Mouse (Mus musculus): ENCODE data around the gene Zfp106. TPM values are rescaled to one million over a fixed set of nuclear protein-coding genes. Genes with fewer than 3 reads are reported as not detected.

The Zfp106 gene
- total and polyA plus RNA-seq, 3 experiments = 174 to 527 (median 443) TPM

DNA sequence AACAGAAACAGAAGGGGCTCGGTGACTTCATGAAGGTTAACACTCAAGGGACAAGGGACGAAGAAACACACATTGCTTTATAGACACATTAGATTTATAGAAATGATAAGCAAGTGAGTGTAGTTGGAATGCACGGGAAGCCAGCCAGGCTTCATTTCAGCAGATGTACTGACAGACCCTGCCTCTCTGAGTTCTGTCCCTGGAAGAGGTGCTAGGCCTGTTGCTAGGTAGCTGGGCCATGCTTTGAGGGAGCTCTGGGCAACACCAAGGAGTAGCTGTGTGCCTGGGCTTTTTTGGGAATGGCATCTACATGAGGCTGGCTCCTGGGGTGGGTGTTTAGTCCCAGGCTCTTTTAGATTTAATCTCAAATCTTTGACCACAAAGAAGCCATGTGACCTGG lies 67.1 kb downstream of the Zfp106 start:
- no peaks in the 10 kb centered on the region for H3K36me3 ChIP-seq (ENCODE audit: control insufficient read depth, insufficient read depth, low read length)
- intact Hi-C loops (cut with DNase I) = no loop called here
- H3K27ac ChIP-seq = no peak overlapping the region
- 57% methylated on average over 3 of the region's 3 CpGs for WGBS
- H3K4me1 ChIP-seq (ENCODE audit: control insufficient read depth, insufficient read depth, low read length) = no peaks in the 10 kb centered on the region
- H3K9ac ChIP-seq (ENCODE audit: low read depth, low read length) = no peak overlapping the region
- no peaks in the 10 kb centered on the region for H3K27me3 ChIP-seq (ENCODE audit: control insufficient read depth, insufficient read depth, low read length)
- H3K4me3 ChIP-seq = no peak overlapping the region
- H3K79me2 ChIP-seq (replicated peaks; ENCODE audit: control insufficient read depth, insufficient read depth, low read length) = no peaks in the 10 kb centered on the region
- DNase-seq = no peak
- TF ChIP-seq EP300 (IDR thresholded peaks at IDR 0.05; ENCODE audit: insufficient read depth, low read depth, low read length) = no peak
- no peak for TF ChIP-seq CTCF (IDR thresholded peaks at IDR 0.05)
- TF ChIP-seq POLR2A (IDR thresholded peaks at IDR 0.05; ENCODE audit: insufficient read depth, low read depth, low read length) = no peak

DNA sequence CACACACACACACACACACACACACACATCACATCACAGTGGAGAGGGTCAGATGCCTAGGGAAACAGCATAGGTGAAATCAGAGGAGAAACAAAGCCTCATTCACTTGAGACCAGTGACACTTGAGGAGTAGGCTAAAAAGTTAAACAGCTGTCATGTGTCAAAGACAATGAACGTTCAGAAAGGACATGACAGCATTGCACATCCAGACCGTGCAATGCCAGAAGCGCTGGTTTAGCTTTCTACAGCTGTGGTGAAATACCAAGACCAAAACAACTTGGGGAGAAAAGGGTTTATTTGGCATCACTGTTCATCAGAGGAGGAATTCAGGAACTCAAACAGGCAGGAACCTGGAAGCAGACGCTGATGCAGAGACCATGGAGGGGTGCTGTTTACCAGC lies 70.4 kb downstream of the Zfp106 start:
- H3K27ac ChIP-seq = no peak overlapping the region
- 41% methylated on average over 4 of the region's 4 CpGs for WGBS
- DNase-seq = no peak
- H3K4me3 ChIP-seq = no peak overlapping the region
- no peak for TF ChIP-seq CTCF (IDR thresholded peaks at IDR 0.05)
- no peak for TF ChIP-seq POLR2A (IDR thresholded peaks at IDR 0.05; ENCODE audit: insufficient read depth, low read depth, low read length)
- TF ChIP-seq EP300 (IDR thresholded peaks at IDR 0.05; ENCODE audit: insufficient read depth, low read depth, low read length) = no peak
- H3K79me2 ChIP-seq (replicated peaks; ENCODE audit: control insufficient read depth, insufficient read depth, low read length) = no peaks in the 10 kb centered on the region
- no peaks in the 10 kb centered on the region for H3K27me3 ChIP-seq (ENCODE audit: control insufficient read depth, insufficient read depth, low read length)
- H3K36me3 ChIP-seq (ENCODE audit: control insufficient read depth, insufficient read depth, low read length) = no peaks in the 10 kb centered on the region
- H3K9ac ChIP-seq (ENCODE audit: low read depth, low read length) = no peak overlapping the region
- intact Hi-C loops (cut with DNase I) = no loop called here
- H3K4me1 ChIP-seq (ENCODE audit: control insufficient read depth, insufficient read depth, low read length) = no peaks in the 10 kb centered on the region

DNA sequence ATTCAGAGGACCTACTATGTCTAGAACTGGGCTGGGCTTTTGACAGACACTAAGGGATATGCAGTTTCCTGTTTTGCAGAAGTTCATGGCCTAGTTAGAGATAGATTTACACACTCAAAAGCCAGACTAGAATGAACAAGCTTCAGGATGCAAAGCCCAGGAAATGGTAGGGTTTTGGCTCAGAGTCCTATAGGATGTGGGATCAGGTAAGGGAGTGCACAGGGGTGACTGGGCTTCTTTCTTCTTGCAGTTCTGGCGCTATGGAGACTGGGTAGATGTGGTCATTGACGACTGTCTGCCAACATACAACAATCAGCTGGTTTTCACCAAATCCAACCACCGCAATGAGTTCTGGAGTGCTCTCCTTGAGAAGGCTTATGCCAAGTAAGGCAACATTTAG lies 79.4 kb downstream of the Zfp106 start:
- H3K79me2 ChIP-seq (replicated peaks; ENCODE audit: control insufficient read depth, insufficient read depth, low read length) = no peaks in the 10 kb centered on the region
- H3K4me1 ChIP-seq (ENCODE audit: control insufficient read depth, insufficient read depth, low read length) = peaks cover 3% of the 10 kb centered on the region; the same call in 1 of the 2 replicates
- DNase-seq = no peak
- intact Hi-C loops (cut with DNase I) = loop anchor here (5.0 kb wide), 2 partner anchors 123 to 383 kb away; partner anchors contain the start of genes Haus2 and Lrrc57
- 78% methylated on average over 3 of the region's 3 CpGs for WGBS
- TF ChIP-seq EP300 (IDR thresholded peaks at IDR 0.05; ENCODE audit: insufficient read depth, low read depth, low read length) (no peak), CTCF (IDR thresholded peaks at IDR 0.05) (no peak), POLR2A (IDR thresholded peaks at IDR 0.05; ENCODE audit: insufficient read depth, low read depth, low read length) (no peak)
- no peak overlapping the region for H3K9ac ChIP-seq (ENCODE audit: low read depth, low read length)
- H3K27ac ChIP-seq = no peak overlapping the region
- no peaks in the 10 kb centered on the region for H3K36me3 ChIP-seq (ENCODE audit: control insufficient read depth, insufficient read depth, low read length)
- no peak overlapping the region for H3K4me3 ChIP-seq
- H3K27me3 ChIP-seq (ENCODE audit: control insufficient read depth, insufficient read depth, low read length) = no peaks in the 10 kb centered on the region

DNA sequence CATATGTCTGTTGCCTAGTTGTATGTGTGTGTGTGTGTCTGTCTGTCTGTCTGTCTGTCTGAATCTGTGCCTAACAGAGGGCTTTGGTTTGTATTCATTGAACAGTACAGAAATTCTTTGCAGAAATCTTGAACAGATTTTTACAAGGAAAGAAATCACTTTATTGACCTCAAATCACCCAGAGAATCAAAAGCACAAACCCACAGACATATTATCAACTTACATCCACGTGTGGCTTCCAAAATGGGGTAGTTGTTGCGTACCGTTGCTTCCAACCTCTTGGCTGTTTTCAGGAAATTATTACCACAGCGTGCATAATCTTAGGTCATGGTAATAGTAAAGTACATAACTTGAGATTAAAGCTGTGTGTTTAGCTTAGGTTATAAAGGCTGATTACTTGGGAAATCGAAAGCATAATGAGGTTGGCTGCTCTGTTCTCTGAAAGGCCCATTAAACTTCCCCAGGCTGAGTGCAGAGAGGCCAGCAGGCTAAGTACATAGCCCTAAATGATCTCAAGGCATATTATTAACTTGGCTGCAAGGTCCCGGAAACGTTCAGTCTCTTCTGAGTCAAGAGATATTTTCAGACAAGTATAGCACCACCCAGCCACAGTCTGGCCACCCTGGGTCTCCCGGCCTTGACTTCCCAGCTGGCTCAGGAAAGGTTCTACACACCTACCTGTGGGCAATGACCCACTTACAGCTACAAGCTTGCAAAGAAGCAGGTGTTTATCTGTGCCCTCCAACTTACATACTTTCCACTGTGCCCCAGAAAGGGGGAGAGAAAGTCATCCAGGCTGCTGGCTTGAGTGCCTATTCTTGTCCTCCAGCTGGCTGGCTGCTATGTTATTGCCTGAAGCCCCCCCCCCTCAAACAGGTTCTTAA lies 80.9 kb downstream of the Zfp106 start:
- H3K9ac ChIP-seq (ENCODE audit: low read depth, low read length) = no peak overlapping the region

DNA sequence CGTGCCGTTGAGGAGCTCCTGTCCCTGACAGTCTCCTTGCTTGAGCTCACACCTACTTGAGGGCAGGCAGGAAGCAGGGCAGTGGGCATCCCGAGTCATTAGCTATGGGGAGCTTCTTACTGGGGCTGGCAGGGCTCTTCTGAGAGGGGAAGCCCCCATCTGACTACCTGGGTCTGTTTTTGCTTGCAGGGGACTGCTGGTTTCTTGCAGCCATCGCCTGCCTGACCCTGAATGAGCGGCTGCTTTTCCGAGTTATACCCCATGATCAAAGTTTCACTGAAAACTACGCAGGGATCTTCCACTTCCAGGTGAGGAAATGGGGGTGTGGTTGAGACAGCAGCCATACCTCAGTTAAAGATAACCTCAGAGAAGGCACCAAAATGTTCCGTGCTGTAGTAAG lies 81.7 kb downstream of the Zfp106 start:
- intact Hi-C loops (cut with DNase I) = loop anchor here (5.0 kb wide), 2 partner anchors 125 to 385 kb away; partner anchors contain the start of genes Haus2 and Lrrc57
- H3K27me3 ChIP-seq (ENCODE audit: control insufficient read depth, insufficient read depth, low read length) = no peaks in the 10 kb centered on the region
- H3K4me1 ChIP-seq (ENCODE audit: control insufficient read depth, insufficient read depth, low read length) = peaks cover 3% of the 10 kb centered on the region; the same call in 1 of the 2 replicates
- DNase-seq = no peak
- no peak for TF ChIP-seq EP300 (IDR thresholded peaks at IDR 0.05; ENCODE audit: insufficient read depth, low read depth, low read length)
- TF ChIP-seq CTCF (IDR thresholded peaks at IDR 0.05) = no peak
- no peak for TF ChIP-seq POLR2A (IDR thresholded peaks at IDR 0.05; ENCODE audit: insufficient read depth, low read depth, low read length)
- H3K4me3 ChIP-seq = no peak overlapping the region
- H3K27ac ChIP-seq = no peak overlapping the region
- H3K36me3 ChIP-seq (ENCODE audit: control insufficient read depth, insufficient read depth, low read length) = no peaks in the 10 kb centered on the region
- WGBS = 62% methylated on average over 8 of the region's 8 CpGs
- H3K9ac ChIP-seq (ENCODE audit: low read depth, low read length) = no peak overlapping the region
- no peaks in the 10 kb centered on the region for H3K79me2 ChIP-seq (replicated peaks; ENCODE audit: control insufficient read depth, insufficient read depth, low read length)

More for the DNA sequence above, 80.9 kb downstream of the Zfp106 start:
- Histone ChIP-seq H3K36me3 (ENCODE audit: control insufficient read depth, insufficient read depth, low read length) (no peaks in the 10 kb centered on the region), H3K4me1 (ENCODE audit: control insufficient read depth, insufficient read depth, low read length) (peaks cover 3% of the 10 kb centered on the region; the same call in 1 of the 2 replicates), H3K4me3 (no peak overlapping the region), H3K27me3 (ENCODE audit: control insufficient read depth, insufficient read depth, low read length) (no peaks in the 10 kb centered on the region), H3K79me2 (replicated peaks; ENCODE audit: control insufficient read depth, insufficient read depth, low read length) (no peaks in the 10 kb centered on the region), H3K27ac (peak overlapping the region; percentile 71)
- peak in 1 of 2 experiments; percentile 33 for DNase-seq
- 44% methylated on average over 8 of the region's 8 CpGs for WGBS
- no peak for TF ChIP-seq EP300 (IDR thresholded peaks at IDR 0.05; ENCODE audit: insufficient read depth, low read depth, low read length)
- 0 out of 2 replicates have a peak, but pooled peaks have one; percentile 25 for TF ChIP-seq POLR2A (IDR thresholded peaks at IDR 0.05; ENCODE audit: insufficient read depth, low read depth, low read length)
- TF ChIP-seq CTCF (IDR thresholded peaks at IDR 0.05) = no peak
- intact Hi-C loops (cut with DNase I) = loop anchor here (5.0 kb wide), 2 partner anchors 125 to 385 kb away; partner anchors contain the start of genes Haus2 and Lrrc57

DNA sequence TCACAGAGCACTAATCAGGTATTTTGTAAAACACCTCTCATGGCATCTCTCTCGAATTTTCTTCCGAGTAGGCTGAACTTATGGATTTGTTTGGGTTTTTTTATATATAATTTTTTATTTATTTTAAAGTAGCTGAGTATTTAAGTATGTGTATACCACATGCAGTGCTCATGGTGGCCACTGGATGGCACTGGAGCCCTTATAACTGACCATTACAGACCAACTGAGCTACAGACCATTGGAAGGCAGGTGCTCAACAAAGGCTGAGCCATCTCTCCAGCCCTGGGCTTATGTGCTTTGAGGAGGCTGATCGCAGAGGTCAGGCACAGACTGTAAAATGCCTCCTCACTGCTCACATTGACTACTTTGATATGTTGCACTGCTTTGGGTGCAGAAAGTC lies 85.0 kb downstream of the Zfp106 start:
- intact Hi-C loops (cut with DNase I) = loop anchor here (2.0 to 10.0 kb wide), 2 partner anchors 192 to 626 kb away; partner anchors contain the start of gene Tgm7
- Histone ChIP-seq H3K9ac (ENCODE audit: low read depth, low read length) (no peak overlapping the region), H3K4me3 (no peak overlapping the region), H3K4me1 (ENCODE audit: control insufficient read depth, insufficient read depth, low read length) (peaks cover 2% of the 10 kb centered on the region; the same call in 1 of the 2 replicates), H3K27ac (no peak overlapping the region), H3K27me3 (ENCODE audit: control insufficient read depth, insufficient read depth, low read length) (no peaks in the 10 kb centered on the region), H3K79me2 (replicated peaks; ENCODE audit: control insufficient read depth, insufficient read depth, low read length) (no peaks in the 10 kb centered on the region), H3K36me3 (ENCODE audit: control insufficient read depth, insufficient read depth, low read length) (no peaks in the 10 kb centered on the region)
- 44% methylated on average over 3 of the region's 3 CpGs for whole genome bisulfite sequencing
- TF ChIP-seq CTCF (IDR thresholded peaks at IDR 0.05) = peak; percentile 87
- TF ChIP-seq EP300 (IDR thresholded peaks at IDR 0.05; ENCODE audit: insufficient read depth, low read depth, low read length) = peak; percentile 64; the same call in 1 of the 2 replicates
- no peak for TF ChIP-seq POLR2A (IDR thresholded peaks at IDR 0.05; ENCODE audit: insufficient read depth, low read depth, low read length)
- peak; percentile 66 to 77 for DNase-seq
